Mouse (Mus musculus): Measurements from ENCODE around the gene Tlx1. TPM values are rescaled to one million over a fixed set of nuclear protein-coding genes. Genes with fewer than 3 reads are reported as not detected.

The Tlx1 gene
- 1 to 10 TPM in 1 of 2 experiments, under 1 TPM in 1; 0.88 to 1.4 TPM for total RNA-seq (2021)

DNA sequence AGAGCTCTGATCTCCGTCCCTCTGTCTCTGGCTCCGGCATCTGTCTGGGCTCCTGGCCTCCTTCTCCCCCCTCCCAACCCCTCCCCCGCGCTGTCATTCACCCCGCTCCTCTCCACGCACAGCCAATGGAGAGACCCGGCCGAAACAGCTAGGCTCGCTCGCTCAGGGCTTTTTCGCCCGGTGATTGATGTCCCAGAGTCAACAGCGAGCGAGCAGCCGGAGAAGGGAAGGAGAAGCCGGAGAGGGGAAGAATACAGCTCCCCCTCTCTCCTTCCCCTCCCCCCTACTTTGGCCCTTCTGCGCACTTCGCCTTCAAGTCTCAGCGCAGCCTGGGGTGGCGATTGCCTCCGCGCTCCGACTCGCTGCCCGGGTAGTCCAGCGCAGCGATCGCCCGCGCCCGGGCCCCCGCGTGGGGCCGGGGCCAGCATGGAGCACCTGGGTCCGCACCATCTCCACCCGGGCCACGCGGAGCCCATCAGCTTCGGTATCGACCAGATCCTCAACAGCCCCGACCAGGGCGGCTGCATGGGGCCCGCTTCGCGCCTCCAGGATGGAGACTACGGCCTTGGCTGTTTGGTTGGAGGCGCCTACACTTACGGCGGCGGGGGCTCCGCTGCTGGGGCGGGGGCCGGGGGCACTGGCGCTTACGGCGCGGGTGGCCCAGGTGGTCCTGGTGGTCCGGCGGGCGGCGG, at the start of gene Tlx1:
Gene Tlx1, plus strand, starts transcription at position 191 of the 692 bp plus-strand sequence.
- DNase-seq = peak; percentile 21

DNA sequence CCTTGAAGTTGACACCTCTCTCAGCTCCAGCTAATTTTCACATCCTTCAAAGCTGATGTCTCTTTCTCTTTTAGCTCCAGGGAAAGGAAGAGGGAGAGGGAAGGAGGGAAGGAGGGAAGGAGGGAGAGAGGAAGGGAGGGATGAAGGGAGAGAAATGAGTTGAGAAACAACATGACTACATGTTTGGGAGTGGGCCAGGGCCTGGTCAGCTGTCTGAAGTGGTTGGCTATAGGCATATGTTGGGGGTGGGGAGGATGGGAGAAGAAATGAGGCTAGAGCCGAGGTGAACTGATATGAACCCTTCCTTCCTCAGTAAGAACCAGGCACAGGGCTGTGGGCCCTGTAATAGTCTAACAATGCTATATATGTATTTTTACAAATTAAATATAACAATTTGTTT, 44.9 kb upstream of the Tlx1 start:
- peak; percentile 25 for DNase-seq

DNA sequence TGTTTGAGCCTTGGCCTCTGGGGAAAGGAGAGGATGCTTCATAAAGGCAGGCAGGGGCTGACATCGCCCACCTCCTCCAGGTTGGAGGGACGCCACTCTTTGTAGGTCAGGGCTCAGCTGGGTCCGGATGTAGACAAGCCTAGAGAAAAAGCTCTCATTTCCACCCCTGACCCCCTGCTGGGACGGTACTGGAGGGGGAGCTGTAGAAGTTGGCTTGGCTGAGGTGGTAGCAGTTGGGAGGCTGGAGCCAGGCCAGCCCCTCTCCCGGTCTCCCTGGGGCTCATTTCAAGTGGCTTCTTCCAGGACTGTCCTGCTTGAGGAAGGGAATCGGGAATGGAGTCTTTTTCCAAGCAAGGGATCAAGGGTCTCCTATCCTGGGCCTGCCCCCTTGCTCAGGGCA, 43.8 kb upstream of the Tlx1 start:
- no peak for DNase-seq

DNA sequence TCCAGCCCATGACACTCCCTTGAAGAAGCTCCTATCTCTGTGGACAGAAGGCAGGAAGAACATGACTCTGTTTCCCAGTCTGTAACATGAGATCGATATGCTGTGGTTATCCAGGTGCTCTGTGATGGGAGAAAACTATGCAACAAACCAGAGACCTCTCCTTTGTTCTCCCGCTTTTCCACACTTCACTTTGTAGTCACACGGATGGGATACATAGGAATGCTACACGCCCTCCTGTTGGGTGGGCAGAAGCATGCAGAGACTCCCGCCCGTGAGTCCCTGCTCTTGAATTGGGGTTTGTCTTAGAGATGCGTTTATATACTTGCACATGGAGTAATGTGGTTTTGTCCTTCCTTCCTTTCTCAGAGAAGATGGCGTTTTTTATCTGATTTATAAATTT, 39.8 kb upstream of the Tlx1 start:
- no peak for DNase-seq

DNA sequence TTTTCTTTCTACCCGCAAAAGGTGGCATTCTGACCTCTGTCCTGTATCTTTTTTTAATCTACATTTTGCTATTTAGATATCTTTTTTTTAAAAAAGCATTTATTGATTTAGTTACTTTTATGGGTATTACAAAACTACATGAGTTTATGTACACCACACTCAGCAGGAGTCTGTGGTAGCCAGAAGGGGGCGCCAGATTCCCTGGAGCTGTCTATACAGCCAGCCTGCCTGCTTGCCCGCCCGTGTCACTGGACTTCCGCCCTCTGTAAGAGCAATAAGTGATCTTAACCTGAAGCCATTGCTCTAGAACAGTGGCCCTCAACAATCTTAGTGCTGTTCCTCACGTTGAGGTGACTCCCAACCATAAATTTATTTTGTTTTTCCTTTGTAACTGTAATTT, 38.0 kb upstream of the Tlx1 start:
- no peak for DNase-seq

DNA sequence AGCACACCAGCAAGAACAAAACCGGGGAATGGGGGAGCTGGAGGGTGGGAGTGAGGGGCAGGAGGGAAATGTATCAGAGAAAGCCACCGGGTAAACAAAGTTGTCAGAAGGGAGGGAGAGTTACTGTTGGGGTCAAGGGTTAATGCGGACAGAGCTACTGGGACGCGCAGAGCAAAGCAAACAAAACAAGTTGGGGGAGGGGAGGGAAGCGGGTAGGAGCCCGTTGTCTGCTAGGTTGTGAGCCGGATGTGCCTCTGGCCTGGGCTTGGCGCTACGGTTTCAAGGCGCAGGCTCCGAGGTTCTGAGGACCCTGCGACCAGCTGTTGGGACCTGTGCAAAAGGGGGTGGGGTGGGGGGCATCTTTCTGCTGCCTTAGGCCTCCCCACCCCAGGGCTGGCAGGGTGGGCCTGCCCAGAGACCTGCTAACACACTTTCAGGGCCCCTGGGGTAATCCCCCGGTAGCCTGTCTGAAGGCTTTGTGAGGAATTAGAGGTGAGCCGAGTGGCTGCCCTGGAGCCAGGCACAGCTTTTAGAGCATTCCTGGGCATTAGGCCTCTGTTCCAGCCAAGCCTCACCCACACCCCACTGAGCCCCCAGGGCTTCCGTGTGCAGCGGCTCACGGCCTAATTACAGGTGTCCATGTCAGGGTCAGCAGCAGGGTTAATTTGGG, 36.6 kb upstream of the Tlx1 start:
- no peak for DNase-seq

DNA sequence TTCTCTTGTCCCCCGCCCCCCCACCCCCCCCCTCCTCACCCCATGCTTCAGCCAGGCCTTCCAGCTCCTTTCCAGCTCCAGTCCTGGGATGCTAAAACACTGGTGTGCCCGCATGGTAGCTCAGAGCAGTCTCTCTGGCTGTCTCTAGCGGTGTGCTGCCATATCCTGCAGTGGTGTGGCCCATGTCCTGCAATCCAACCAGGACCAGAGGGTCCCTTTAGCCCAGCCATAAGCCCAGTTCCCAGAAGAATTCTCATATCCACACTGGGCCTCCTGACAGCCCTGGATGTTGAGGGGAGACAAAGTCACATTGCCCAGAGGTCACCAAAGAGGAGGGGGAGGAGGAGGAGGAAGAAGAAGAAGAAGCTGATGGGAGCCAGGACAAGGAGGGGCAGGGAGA, 35.7 kb upstream of the Tlx1 start:
- no peak for DNase-seq

DNA sequence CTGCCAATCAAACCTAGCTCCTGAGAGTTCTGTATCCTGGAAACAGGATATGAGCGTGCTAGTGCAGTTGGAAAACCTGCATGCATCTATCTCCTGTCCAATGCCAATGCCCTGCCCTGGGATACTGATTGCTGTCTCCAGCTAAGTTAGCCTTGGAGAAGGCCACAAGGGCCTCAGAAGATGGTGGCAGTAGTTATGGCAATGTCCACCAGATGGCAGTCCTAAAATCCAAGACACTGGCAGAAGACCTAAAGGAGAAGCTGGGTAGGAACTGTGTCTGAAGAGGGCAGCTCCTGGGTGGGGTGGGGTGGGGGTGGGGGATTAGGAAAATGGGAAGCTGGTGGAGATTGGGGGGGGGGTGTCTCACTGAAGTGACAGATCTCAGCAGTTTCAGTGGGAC, 33.7 kb upstream of the Tlx1 start:
- DNase-seq = peak; percentile 66

DNA sequence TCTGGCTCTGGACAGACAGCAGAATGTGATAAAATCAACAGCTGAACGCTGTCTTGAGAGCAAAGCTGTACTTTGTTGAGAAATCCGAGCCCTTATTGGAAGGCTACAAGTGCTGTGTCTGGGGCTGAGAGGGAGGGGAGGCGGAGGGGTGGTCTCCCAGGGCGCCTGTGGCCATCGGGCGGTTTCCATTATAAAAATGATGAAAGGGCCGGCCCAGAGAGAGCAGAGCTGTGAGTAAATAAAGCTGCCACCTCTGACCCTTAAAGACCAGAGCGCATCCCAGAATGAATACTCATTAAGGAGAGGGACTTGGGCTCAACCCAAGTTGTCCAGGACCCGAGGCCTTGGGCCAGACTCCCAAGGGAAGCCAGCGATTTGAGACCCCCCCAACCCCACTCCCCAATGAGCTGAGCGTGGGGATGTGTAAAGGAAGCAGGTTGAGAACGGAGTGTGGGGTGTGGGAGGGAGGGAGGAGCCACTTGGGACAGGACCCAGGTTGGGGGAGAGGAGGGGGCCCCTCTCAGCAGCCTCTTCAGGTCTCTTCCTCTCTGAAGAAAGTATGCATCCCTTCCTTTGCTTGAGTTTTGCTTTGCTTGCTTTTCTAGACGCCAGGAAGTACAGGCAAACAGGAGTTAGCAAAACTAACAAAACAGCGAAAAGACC, 18.4 kb upstream of the Tlx1 start:
- DNase-seq = no peak

DNA sequence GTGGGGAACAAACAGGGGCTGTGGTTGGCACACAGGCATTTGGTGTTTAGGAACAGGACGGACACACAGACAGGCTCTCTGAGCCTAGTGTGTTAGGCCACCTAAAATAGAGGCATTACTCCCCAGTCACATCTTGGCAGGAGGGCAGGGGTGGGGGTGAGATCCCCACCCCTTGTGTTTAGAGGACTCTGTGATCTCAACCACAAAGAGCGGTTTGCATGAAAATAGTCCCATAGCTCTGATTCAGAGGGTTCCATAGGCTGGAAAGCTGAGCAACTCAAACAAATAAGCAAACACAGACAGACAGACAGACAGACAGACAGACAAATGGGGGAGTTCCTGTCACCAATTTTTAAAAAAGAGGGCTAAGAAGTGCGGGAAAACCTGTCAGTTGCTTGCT, 7.9 kb upstream of the Tlx1 start:
- no peak for DNase-seq

DNA sequence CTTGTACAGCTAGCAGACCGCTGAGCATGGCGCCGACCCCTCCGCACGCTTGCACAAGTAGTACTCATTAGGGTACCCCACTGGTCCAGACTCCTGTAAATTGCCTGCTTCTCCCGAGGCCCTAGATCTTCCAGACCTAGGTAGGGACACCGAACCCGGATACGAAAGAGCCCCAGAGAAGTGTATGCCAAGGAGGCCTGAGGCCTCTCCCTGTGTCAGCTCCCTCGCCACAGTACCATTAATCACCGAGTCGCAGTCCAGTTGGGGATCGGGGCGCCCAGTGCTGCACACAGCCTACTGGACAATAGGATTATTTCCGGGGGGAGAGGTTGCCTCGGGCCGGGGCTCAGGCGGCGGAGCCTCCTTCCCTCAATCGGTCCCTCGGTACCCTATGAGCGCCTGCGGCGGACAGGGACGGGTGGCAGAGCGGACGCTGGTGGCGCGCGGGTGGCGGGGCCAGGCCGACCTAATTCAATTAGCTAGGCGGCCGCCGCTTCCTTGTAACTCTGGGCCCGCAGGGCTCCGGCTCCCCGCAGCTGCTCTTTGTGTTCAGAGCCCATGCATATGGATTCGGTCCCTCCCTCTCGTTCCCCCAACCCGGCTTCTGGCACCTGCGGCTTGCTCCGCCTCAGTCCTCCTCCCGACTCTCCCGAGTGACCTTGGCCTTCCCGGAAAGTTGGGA, 7.1 kb upstream of the Tlx1 start:
- no peak for DNase-seq

DNA sequence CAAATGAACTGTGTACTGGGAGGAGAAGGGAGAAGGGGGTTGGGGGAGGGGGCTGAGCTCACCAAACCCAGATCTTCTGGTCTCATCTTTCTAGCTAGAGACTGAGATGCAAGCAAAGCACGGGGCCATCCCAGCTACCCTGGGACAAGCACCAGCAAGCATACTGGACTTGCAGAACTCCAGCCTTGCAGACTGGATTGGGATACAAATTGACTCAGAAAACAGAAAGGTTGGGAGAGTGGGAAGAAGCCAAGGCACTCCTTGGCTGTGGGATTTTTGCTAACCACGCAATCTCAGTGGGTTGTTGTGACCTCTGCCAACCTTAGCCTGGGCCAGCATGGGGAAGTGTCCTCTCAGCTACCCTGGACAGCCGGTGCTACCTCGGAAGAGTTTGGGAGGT, 3.4 kb upstream of the Tlx1 start:
- no peak for DNase-seq

DNA sequence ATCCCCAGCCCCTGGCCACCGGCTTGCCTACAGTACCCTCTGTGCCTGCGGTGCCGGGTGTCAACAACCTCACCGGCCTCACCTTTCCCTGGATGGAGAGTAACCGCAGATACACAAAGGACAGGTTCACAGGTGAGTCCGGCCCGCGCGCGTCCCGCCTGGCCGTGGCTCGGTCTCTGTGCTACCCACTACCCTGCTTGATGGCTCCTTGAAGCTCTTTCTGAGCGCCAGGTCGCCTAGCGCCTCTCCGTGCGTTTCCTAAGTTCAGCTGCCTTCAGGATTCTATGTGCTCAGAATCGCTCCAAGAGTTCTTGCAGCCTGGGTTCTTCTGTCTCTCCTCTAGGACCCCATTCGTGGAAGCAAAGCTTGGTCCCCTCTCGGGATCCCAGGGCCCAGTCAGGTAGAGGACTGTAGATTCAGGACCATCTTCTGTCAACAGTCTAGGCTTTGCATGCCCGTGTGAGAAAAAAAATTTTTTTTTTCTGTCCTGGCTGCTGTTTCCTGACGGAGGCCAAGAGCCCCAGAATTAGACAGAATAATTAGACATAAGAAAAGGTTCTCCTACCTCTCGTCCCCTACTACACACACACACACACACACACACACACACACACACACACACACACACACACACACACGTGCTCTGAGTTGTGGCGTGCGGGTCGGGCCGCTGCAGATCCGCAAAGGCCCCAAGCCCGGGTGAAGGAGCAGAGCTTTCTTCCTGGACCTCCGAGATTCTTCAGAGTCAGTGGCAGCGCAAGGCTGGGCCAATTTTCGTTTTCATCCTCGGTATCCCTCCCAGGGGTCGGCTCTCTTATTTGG, 1.1 kb downstream of the Tlx1 start:
- no peak for DNase-seq

DNA sequence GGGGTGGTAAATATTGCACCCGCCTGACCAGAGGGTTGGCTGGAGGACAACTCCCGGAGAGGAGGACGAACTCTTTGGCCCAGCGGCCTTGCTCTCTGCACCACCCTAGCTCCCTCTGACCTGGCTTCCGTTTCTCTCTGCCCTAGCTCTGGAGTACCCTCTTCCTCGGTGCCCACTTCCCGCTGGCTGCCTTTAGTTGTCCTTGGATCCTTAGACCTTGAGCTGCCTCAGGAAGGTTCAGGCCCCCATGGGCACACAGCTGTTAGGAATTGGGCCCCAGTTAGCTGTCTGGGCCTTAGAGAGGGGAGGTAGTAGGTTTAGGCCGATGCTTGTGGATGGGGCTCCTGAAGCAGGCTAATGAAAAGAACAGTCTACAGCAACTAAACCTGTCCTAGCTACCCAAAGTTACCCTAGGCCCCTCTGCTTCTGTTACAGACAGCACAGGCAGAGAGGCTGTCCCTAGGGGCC, 1.7 kb downstream of the Tlx1 start:
- DNase-seq = no peak

DNA sequence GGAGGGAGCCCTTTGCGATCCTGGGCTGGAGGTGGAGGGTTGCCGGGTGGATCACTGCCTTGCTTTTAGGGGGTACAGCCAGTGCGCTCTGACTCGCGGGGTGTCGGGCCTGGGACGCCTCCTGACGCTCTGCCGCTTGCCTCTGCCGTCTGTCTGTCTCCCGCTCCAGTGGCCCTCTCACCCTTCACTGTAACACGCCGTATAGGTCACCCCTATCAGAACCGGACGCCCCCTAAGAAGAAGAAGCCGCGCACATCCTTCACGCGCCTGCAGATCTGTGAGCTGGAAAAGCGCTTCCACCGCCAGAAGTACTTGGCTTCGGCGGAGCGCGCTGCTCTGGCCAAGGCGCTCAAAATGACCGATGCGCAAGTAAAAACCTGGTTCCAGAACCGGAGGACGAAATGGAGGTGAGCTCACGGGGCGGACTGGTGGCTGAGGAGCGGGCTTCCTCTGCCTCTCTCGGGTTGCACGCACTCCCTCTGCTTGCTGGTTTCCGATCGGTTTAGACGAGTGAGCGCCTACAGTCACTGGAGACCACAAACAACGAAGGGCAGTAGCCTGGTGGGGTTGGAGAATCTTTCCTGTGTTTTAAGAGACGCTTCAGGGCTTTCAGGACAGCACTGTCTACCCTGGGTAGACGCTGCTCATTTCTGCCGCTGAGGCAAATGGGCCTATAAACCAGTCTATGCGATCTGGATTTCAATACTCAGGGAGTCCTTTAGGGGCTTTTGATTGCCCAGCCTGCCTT, 3.0 kb downstream of the Tlx1 start:
- DNase-seq = no peak

DNA sequence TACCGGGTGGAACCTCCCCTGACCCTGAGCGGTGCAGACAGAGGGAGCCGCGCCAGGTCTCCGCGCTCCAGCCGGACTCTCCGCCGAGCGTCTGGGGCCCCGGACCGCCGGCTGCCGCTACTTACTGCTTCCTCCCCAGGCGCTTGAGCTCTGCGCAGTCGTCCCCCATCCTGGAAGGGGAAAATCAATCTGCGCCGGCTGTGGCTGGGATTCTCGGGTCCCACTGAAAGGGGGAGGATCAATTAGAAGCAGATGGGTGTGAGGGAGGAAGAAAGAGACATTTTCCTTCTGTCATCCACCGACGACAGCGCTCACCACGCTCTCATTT, 3.5 kb downstream of the Tlx1 start:
- DNase-seq = peak; percentile 20

DNA sequence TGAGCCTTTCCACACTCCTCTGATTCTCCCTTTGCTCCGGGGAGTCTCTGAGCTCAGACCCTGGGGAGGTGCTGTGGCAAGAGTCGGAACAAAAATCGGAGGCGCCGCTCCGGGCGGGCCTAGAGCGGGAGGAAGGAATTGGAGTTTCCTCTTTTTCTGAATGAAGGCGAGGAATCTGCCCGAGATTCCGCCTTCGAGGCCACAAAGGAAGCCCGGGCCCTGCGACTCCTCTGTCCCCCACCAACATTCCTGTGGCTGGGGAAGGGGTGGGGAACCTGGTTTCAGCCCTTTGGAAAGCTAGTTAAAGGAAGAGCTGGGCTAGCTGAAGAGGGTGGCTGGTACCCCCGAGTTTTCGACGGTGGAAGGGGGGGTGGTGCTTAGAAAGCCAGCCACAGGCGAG, 4.0 kb downstream of the Tlx1 start:
- DNase-seq = peak; percentile 31

DNA sequence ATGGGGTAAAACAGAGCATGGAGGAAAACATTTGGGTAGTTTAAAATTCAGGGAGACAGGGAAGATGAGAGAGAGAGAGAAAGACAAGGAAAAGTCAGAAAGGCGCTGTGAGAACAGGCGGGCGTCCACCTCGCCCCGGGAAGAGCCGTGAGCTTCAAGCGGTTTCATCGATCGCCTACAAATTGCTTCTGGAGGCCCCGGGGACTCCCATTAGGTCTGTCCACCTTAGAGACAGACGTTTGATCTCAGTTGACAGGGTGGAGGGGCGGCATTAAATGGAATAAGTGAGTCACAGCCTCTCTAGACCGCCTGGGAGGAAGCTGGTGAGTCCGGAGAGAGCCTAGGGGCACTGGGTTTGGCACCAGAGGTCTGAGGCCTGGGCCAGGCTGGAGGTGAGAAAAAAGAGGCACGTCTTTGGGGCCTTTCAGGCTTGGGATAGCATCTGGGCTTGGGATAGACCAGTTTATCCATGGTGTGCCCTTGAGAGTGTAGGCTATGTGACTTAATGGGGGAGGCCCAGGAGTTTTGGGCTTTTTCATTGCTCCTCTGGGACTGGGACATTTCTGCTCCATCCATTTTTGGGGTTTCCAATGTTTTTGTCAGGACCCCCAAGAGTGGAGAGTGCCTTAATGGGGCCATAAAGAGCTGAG, 4.8 kb downstream of the Tlx1 start:
- DNase-seq = no peak

DNA sequence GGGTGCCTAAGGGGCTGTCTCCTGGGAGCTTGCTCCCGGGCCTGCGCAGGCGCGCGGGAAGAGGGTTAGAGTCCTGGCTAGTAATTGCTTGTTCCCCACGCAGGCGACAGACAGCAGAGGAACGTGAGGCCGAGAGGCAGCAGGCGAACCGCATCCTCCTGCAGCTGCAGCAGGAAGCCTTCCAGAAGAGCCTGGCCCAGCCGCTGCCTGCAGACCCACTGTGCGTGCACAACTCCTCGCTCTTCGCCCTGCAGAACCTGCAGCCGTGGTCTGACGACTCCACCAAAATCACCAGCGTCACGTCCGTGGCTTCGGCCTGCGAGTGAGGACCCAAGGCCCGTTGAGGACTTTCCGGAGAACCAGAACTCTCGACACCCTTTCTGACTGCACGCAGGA, 5.3 kb downstream of the Tlx1 start:
- DNase-seq = no peak

DNA sequence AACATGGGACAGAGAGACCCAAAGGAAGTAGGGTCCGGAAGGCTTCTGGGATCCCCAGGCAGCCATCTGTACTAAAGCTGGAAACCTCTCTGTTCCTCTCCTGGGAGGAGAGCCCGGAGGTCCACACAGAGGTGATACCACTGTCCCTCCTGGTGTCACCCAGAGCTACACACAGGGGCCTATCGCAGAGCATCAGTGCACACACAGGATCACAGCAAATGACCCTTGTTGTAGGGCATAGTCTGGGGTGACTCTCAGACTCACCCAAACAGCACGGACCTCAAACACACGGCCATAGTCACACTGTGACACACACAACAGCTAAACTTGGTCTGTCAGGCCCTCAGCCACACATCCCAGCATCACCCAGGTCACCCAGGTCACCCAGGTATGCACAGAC, 5.9 kb downstream of the Tlx1 start:
- no peak for DNase-seq

DNA sequence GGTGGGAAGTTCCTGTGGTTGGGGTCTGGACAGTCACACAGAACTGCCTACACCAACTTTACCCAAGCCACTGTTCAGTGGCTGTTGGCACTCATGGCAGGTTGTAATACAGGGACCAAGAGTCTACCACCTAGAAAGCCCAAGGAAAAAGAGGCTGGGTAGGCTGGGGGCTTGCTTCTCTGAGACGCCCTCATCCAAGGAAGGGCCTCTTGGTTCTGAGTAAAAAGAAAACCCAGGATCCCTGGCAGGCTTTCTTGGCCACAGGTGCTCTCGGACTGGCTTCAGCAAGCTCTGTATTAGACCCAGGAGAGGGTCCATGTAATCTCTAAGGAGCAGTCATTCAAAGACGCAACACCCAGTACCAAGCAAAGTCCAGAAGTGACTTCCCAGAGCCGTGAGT, 7.7 kb downstream of the Tlx1 start:
- no peak for DNase-seq
